Mouse (Mus musculus): ENCODE measurements around the gene Brinp2.
A peak's percentile ranks its signal among the peaks of the same experiment; 100 is the strongest.

Brinp2 gene

DNA sequence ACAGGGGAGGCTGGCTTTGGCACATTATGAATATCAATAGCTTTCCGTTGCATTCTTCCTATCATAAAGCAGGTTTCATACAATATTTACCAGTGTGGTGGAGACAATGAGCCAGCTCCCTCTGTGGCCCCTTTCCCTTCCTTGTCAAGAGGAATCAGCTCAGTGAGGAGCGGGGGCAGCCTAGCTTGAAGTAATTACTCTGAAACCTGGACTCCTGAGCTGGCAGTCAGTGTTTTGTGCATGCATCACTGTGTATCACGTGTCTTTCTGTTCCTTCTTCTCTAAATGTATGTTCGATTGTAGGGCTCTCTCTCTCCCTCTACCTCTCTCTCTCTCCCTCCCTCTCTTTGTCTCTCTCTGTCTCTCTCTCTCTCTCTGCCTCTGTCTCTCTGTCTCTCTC, 135.1 kb downstream of the Brinp2 start:
- no peak for DNase-seq (ENCODE audit: low spot score in 2 of 2)

DNA sequence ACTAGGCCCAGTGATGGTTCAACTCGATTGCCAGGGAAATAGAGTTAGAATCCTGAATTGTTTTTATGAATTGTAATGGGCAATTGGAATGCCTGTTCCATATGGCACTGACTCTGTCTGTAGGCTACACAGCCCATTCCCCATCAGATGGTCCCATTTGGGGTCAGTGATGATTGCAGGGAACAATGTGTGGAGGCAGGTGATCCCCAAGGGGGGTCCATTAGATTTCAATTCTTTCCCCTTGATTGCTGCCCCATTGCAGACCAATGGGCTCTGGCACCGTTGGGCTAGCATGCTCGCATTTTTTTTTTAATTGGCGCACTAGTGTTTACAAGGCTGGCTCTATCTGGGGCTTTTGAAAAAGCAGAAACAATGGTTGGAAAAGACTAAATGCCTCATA, 136.0 kb downstream of the Brinp2 start:
- no peak for DNase-seq (ENCODE audit: low spot score in 2 of 2)

DNA sequence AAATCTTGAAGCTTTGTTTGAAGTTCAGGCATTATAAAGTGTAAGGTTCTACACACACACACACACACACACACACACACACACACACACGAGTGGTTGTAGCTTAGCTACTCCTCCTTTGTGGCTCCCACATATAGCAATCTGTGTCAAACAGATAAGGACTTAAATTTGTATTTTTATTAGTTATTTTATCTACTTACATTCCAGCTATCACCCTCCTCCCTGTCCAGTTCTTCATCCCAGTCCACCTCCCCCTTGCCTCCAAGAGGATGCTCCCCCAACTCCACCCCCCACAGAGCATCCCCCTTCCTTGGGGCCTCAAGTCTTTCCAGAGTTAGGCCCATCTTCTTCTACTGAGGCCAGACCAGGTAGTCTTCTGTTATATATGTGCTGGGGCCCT, 137.4 kb downstream of the Brinp2 start:
- DNase-seq (ENCODE audit: low spot score in 2 of 2), result no peak

DNA sequence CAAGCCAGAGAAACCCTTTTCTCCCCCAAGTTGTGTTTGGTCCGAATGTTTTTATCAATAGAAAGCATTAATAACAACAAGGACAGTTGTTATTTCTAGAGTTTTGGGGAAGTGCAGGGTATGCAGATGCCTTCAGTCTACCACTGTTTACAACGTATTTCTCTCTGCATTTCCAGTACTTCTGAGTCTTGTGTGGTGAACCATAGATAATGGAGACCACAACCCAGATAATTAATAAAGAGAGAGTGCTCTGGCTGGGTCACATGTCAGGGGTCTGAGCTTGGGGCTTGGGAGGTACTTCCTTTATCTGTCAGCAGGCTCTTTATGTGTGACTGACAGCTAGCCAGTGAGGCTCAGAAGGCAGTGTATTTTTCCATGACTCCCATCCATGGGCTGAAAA, 137.8 kb downstream of the Brinp2 start:
- DNase-seq (ENCODE audit: low spot score in 2 of 2), result no peak

DNA sequence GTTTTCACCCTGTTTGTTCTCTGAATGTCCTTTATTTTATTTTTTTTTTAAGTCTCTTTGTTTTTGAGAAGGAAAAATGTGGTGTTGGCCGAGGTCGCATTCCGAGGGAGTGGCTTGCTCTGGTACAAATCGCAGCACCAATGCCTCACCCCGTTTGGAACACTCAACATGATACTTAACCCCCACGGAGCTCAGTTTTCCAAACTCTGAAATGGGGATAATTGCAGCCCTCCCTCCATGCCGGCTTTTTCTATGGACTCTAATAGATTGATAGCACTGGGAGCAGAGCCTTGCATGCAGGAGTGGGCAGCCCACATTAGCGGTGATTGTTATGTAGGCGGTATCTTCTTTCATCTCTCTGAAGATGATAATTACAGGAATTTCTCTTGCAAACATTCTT, 140.5 kb downstream of the Brinp2 start:
- DNase-seq (ENCODE audit: low spot score in 2 of 2), result no peak

DNA sequence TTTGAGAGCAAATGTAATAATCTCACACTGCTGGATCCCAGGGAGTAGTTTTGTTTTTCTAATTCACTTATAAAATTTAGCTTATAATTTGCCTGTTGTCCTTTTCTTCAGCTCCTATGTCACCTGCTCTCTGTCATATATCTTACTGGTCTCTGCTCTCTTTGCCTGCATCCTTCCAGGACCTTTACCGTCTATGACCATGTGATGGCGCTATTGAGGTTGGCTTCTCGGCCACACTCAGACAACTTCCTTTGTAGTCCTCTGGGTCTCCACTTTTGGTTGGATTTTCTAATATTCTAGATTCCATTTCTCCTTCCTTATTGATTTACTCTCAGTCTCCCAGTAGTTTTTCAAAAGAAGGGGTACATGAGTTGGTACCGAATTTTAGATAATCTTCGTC, 141.4 kb downstream of the Brinp2 start:
- DNase-seq (ENCODE audit: low spot score in 2 of 2), result peak in 1 of 2 experiments; percentile 8

DNA sequence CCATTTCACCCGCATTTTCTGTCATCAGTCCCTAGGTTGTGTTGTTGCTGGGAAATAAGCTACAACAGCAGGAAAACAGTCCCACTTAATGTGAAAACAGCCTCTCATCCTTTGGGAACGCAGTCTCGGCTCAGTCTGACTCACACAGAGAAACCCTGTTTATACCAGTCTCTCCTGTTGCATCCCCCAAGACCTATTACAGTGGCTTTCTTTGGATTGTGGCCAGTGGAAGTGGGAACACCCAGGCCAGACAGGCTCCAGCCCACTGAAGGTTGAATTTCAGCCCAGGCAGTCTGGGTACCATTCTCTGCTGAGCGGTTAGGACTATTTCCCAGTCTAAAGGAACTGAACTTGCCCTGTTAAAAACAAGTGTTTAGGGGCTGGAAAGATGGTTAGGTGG, 142.4 kb downstream of the Brinp2 start:
- DNase-seq (ENCODE audit: low spot score in 2 of 2), result no peak

DNA sequence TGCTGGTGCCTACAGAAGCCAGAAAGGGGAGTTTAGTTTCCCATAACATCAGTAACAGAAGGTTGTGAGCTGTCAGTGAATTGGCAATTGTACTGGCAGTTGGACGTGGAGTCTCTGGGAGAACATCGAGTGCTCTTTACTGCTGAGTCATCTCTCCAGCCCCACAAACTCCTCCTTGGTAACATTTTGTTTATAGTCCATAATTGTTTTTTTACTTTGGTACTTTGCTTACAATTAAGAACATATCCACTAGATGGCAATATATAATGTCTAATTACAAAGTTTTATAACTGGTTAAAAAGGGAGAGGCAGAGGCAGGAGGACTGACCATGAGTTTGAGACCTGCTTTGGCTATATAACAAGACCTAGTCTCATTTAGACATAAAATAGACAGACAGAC, 148.5 kb downstream of the Brinp2 start:
- DNase-seq (ENCODE audit: low spot score in 2 of 2), result no peak

DNA sequence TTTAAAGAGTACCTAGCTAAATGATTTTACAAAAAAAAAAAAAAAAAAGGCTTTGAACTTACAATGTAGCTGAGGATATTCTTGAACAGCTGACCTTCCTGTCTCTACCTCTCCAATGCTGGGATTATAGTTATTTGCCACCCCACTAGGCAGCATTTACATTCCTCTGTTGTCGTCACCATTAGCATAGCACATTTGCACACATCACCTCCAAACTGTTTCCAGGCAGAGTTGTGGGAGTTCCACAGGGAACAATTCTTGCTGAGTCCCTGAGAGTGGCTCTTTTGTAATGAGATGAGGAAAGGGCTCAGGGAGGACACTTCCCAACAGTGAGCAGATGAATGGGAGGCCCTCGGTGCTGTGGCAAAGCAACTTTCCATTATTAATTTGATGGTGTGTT, 153.2 kb downstream of the Brinp2 start:
- DNase-seq (ENCODE audit: low spot score in 2 of 2), result no peak
